Mouse (Mus musculus) forebrain, embryonic 12.5 days (tissue): ENCODE measurements at regions not wholly inside any gene's neighbourhood (a gene's known extent, or its start where the extent isn't known, plus 50 kb on each side); places are given as distances from the start of the nearest gene placed in this dataset.
"Not testable (repeated sequence)": the region's sequence is repeated elsewhere in the genome, so short reads cannot be mapped to it uniquely, and the experiment has no call there.

Source experiments
- ATAC-seq: fragments of 200-750 bp; cut with Nextera tagmentation; 2 replicates; pipeline ENCODE4 v1.8.0; 2017; ENCODE audit warnings: moderate TSS enrichment; ENCODE audit not compliant: low FRiP score
- H3K27ac ChIP-seq: fragments of 300-500 bp; sonication (generic); 2 replicates; pipeline ENCODE4 v1.5.1; 2016; ENCODE audit warnings: mild to moderate bottlenecking
- H3K27me3 ChIP-seq: fragments of 300-500 bp; sonication (generic); 2 replicates; pipeline ENCODE4 v1.6.1; 2016; ENCODE audit warnings: mild to moderate bottlenecking
- H3K36me3 ChIP-seq: fragments of 300-500 bp; sonication (generic); replicated peaks from 2 replicates; pipeline ENCODE4 v1.6.1; 2016; ENCODE audit warnings: mild to moderate bottlenecking
- H3K4me1 ChIP-seq: fragments of 300-500 bp; sonication (generic); 2 replicates; pipeline ENCODE4 v1.6.1; 2016
- H3K4me2 ChIP-seq: fragments of 300-500 bp; sonication (generic); 2 replicates; pipeline ENCODE4 v1.6.1; 2016; ENCODE audit warnings: mild to moderate bottlenecking, moderate library complexity
- H3K4me3 ChIP-seq: fragments of 300-500 bp; sonication (generic); replicated peaks from 2 replicates; pipeline ENCODE4 v1.5.1; 2016; ENCODE audit warnings: mild to moderate bottlenecking
- H3K9ac ChIP-seq: fragments of 300-500 bp; sonication (generic); 2 replicates; pipeline ENCODE4 v1.6.1; 2016; ENCODE audit warnings: mild to moderate bottlenecking
- H3K9me3 ChIP-seq: fragments of 300-500 bp; sonication (generic); 2 replicates; pipeline ENCODE4 v1.6.1; 2016
- WGBS: fragments of 180-500 bp; shearing (Covaris S2); methylation state at CpG from one replicate; pipeline ENCODE4 v1.1.7; 2016; 5-methylcytosine and 5-hydroxymethylcytosine counted together

- not testable (repeated sequence) for H3K27ac ChIP-seq, H3K4me2 ChIP-seq, H3K4me1 ChIP-seq, H3K4me3 ChIP-seq, H3K36me3 ChIP-seq, ATAC-seq, H3K9ac ChIP-seq, H3K27me3 ChIP-seq, H3K9me3 ChIP-seq
- 3% methylated on average over 1 of the region's 1 CpGs for WGBS
These were observed 175.6 kb downstream of the Map1s start for GRCm38 (mm10) chr8:71081291-71081690.

- not testable (repeated sequence) for H3K27me3 ChIP-seq, H3K4me2 ChIP-seq, H3K9me3 ChIP-seq, H3K4me3 ChIP-seq, ATAC-seq, H3K36me3 ChIP-seq, H3K27ac ChIP-seq, H3K4me1 ChIP-seq, H3K9ac ChIP-seq
- WGBS: 53% methylated on average over 2 of the region's 2 CpGs
These were observed 145.4 kb upstream of the Myo9b start for GRCm38 (mm10) chr8:71127131-71127530.

DNA sequence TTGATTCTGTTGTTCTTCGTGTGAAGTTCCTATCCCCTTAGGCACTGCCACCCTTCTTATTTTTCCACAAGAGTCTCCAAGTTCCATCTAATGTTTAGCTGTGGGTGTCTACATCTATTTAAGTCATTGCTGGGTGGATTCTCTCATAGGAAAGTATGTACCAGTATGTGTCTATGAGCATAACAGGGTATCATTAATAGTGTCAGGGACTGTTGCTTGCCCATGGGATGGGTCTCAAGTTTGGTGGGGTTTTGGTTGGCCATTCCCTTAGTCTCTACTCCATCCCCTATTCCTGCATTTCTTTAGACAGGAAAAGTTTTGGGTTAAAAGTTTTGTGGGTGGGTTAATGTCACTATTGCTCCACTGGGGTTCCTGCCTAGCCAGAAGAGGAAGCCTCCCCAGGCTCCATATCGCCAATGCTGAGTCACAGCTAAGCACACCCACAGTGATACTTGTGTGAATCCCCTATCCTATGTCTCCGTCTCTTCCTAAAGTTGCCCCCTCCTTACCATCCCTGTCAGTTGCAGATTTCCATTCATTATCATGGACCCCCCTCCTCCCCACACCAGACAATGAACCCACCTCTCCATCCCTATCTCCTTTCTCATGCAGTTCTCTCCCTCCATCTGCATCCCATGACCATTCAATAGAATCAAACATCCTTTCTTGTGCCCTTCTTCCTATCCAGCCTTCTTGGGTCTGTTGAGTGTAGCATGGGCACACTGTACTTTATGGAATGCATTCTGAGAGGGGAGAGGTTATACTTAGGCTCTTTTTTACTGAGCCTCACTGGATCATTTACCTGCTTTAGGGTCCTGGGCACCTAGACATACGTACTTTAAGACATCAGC lies 141.9 kb upstream of the Myo9b start:
- Histone ChIP-seq H3K9me3 (no peaks in the 10 kb centered on the region), H3K4me3 (no peak overlapping the region), H3K4me1 (no peaks in the 10 kb centered on the region), H3K27ac (no peak overlapping the region), H3K9ac (no peak overlapping the region), H3K27me3 (no peaks in the 10 kb centered on the region), H3K4me2 (no peak overlapping the region), H3K36me3 (no peaks in the 10 kb centered on the region)
- ATAC-seq: peak; percentile 70
- 67% methylated on average over 4 of the region's 4 CpGs for WGBS

DNA sequence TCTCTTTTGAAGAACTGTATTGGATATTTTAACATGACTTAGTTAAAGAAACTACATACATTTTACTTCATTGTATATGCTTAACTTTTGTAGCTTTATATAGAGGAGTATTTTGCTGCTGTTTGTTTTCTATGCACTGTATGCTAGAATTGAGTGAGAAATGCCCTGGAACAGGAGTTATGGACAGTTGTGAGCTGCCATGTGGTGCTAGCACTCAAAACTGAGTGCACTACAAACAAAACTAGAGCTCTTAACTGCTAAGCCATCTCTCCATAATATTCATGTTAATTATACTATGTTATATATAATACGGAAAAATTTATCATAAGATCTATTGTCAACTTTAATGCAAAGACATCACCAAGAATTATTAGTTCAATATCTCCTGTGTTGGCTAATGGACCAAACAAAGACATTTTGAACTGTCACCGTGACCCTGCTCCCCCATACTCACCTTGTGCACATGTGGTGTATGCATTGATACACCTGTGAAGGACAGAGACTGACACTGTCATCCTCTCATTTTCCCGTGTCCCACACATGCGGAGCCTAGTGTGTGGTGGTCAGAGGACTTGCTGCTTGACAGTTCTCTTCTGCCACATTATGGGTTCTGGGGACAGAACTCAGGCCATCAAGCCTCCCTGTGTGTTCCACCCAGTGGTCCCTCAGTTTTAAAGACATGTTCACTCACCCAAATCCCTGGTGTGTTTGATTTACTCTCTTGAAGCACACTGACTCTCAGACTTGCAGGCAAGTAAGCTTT lies 141.0 kb upstream of the Myo9b start:
- Histone ChIP-seq H3K4me1 (no peaks in the 10 kb centered on the region), H3K27ac (no peak overlapping the region), H3K36me3 (no peaks in the 10 kb centered on the region), H3K9me3 (no peaks in the 10 kb centered on the region), H3K9ac (no peak overlapping the region), H3K27me3 (no peaks in the 10 kb centered on the region), H3K4me3 (no peak overlapping the region), H3K4me2 (no peak overlapping the region)
- WGBS: 92% methylated on average over 4 of the region's 4 CpGs
- peak; percentile 39; the same call in 1 of the 2 replicates for ATAC-seq

DNA sequence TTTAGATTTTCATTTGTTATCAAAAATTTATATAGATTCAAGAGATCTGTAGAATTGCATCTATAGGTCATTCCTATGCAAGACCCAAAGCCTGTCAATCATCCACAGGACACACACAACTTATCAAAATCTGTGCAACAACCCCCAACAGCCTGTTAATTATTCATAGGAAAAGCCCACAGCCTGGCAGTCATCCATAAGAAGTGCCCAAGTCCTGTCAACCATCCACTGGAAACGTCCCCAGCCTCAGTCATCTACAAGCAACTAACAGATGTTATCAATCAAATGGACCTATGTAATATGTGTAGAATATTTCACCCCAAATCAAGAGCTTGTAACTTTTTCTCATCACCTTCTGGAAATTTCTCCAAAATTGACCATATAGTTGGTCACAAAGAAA lies 139.6 kb upstream of the Myo9b start:
- not testable (repeated sequence) for H3K27me3 ChIP-seq

GRCm38 (mm10) chr8:71137131-71137530 lies 135.4 kb upstream of the Myo9b start:
- not testable (repeated sequence) for H3K4me1 ChIP-seq, H3K27ac ChIP-seq, H3K4me3 ChIP-seq, H3K36me3 ChIP-seq, H3K9me3 ChIP-seq, ATAC-seq, H3K27me3 ChIP-seq, H3K4me2 ChIP-seq, H3K9ac ChIP-seq
- WGBS: 91% methylated on average over 3 of the region's 3 CpGs

More for the DNA sequence above, 139.6 kb upstream of the Myo9b start:
- not testable (repeated sequence) for H3K36me3 ChIP-seq, H3K4me3 ChIP-seq, H3K9ac ChIP-seq, H3K9me3 ChIP-seq, H3K27ac ChIP-seq, H3K4me2 ChIP-seq, H3K4me1 ChIP-seq, ATAC-seq
- 75% methylated on average over 1 of the region's 1 CpGs for WGBS

DNA sequence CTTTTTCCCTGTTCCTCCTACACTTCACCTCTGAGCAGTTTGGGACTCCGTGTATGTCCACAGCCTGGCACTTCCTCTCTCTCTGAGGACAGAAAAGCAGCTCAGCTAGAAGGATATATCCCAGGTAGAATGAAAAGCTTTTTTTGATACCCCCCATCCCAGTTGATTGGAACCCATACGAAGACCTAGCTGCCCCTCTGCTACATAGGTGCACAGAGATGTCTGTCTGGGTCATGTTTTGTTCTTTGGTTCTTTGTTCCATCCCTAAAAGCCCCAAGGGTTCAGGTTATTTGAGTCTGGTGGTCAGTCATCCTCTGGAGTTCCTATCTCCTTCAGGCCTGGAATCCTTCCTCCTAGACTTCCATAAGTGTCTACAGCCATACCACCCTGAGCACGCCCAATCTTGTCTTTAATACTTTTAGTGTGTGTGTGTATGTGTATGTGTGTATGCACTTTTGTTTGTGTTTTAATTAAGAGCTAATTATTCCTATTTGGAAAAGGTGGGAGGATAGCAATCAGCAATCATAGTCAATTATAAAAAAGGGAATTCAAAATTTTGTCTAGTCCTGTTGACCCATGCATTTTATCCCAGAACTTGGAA lies 130.0 kb upstream of the Myo9b start:
- H3K27me3 ChIP-seq, H3K9ac ChIP-seq, H3K9me3 ChIP-seq, H3K27ac ChIP-seq, H3K4me3 ChIP-seq, H3K36me3 ChIP-seq, H3K4me1 ChIP-seq, H3K4me2 ChIP-seq: not testable (repeated sequence)
- 72% methylated on average over 3 of the region's 3 CpGs for WGBS
- peak; percentile 57; the same call in 1 of the 2 replicates for ATAC-seq

DNA sequence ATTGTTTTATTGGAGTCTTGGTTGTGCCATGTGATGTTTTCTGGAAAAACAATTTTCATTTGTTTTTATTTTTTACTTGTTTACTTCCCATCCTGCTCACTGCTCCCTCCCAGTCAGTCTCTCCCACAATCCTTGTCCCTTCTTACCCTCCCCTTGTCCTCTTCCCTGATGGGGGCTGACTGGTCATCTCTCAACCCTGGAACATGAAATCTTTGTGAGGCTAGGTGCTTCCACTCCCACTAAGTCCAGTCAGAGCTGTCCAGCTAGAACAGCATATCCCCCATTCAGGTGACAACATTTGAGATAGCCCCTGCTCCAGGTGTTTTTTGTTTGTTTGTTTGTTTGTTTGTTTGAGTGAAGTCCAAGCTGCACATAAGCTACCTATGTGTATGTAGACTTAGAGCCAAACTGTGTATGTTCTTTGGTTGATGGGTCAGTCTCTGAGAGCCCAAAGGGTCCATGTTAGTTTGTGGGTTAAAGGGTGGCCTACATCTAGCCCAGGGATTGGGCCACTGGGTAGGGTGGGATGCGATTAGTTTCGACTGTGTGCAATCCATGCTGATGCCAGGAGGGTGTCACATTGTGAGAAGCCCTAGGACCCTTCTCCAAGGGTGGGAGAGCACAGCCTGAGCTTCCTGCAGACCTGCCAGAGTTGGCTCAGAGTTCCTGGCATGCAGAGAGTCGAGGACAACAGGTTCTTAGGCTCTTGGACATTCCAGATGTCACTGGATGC lies 100.9 kb upstream of the Myo9b start:
- not testable (repeated sequence) for H3K9me3 ChIP-seq, ATAC-seq, H3K9ac ChIP-seq, H3K4me1 ChIP-seq, H3K27ac ChIP-seq, H3K27me3 ChIP-seq, H3K36me3 ChIP-seq, H3K4me2 ChIP-seq, H3K4me3 ChIP-seq
- WGBS: 74% methylated on average over 3 of the region's 3 CpGs

DNA sequence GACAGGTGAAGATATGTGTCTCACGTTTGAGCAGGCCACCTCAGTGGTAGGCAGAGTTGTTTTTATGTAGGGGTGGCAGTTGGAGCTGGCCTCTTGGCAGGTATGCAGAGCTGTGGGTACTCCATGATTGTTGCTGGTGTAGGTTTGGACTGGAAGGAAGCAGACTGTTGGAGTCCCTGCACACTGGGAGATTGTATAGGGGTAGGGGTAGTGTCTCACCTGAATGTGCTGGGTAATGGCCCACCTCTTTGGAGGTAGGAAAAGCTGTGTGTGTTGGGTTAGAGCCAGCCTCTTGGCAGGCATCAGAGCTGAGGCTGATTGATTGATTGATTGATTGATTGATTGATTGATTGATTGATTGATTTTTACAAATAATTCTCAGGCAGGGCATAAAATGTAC lies 79.6 kb upstream of the Myo9b start:
- H3K4me2 ChIP-seq, H3K4me3 ChIP-seq, H3K27ac ChIP-seq, H3K27me3 ChIP-seq, H3K9ac ChIP-seq, ATAC-seq, H3K36me3 ChIP-seq, H3K9me3 ChIP-seq, H3K4me1 ChIP-seq: not testable (repeated sequence)
- 64% methylated on average over 1 of the region's 1 CpGs for WGBS

- not testable (repeated sequence) for H3K36me3 ChIP-seq, H3K9me3 ChIP-seq, H3K4me2 ChIP-seq, H3K4me1 ChIP-seq, ATAC-seq, H3K4me3 ChIP-seq, H3K9ac ChIP-seq, H3K27ac ChIP-seq, H3K27me3 ChIP-seq
- WGBS: 80% methylated on average over 9 of the region's 9 CpGs
These were observed 77.3 kb upstream of the Myo9b start for GRCm38 (mm10) chr8:71195006-71195722.
